Mouse (Mus musculus) brown adipose tissue, adult 24 weeks (tissue): Measurements from ENCODE around the gene Skint4. TPM values are rescaled to one million over a fixed set of nuclear protein-coding genes. Genes with fewer than 3 reads are reported as not detected.

ENCODE experiments used
- H3K27ac ChIP-seq: fragments of 200-500 bp; replicated peaks from 2 replicates; pipeline ENCODE4 v1.5.1; 2012; ENCODE audit warnings: low read depth, mild to moderate bottlenecking, low read length
- H3K4me1 ChIP-seq: fragments of 200-500 bp; 2 replicates; pipeline ENCODE4 v1.6.1; 2012; ENCODE audit warnings: low read length, mixed read lengths; ENCODE audit not compliant: control insufficient read depth, insufficient read depth, insufficient read length
- H3K4me3 ChIP-seq: fragments of 200-500 bp; 2 replicates; pipeline ENCODE4 v1.5.1; 2012; ENCODE audit warnings: low read depth, mild to moderate bottlenecking, low read length, moderate library complexity; ENCODE audit not compliant: insufficient read depth
- polyA plus RNA-seq: library from polyadenylated mRNA; stranded (reverse); fragments of >200 nt; gene quantifications from 2 replicates; pipeline ENCODE4 v1.2.4, GENCODE M21; 2012; ENCODE audit not compliant: missing spikeins, insufficient read depth, insufficient read length

Gene Skint4
- not detected in 2 replicates for polyA plus RNA-seq

GRCm38 (mm10) chr4:112071716-112072115 lies at the start of gene Skint4:
TSS of gene Skint4 (plus strand) at chr4:112072016.
- no peak within 1 kb of the TSS for H3K4me3 ChIP-seq
- H3K4me1 ChIP-seq = no peaks in the 10 kb centered on the region
- H3K27ac ChIP-seq = no peak within 1 kb of the TSS

Other genes with a start within 250 kb of the Skint4 start
- gene Slc5a9, start 169.1 kb upstream of the Skint4 start, polyA plus RNA-seq = not detected in 2 replicates
- not detected in 2 replicates for gene Skint8, start 152.6 kb upstream of the Skint4 start, polyA plus RNA-seq
- gene Skint7, start 99.1 kb upstream of the Skint4 start, polyA plus RNA-seq = not detected in 2 replicates
- not detected in 2 replicates for gene Skint1, start 65.7 kb upstream of the Skint4 start, polyA plus RNA-seq
- 0.36 TPM in 1 of 2 replicates, not detected in the other for gene Skint3, start 160.2 kb downstream of the Skint4 start, polyA plus RNA-seq